19 mouse cellular contexts compared by ENCODE assay signal in genomic region chr5:64280191-64280590, GRCm38 (mm10).
A peak's percentile ranks its signal among the peaks of the same experiment; 100 is the strongest.
DNase-seq lines count a peak whose midpoint lies in the region; ATAC-seq and TF ChIP-seq lines count a peak whose summit lies in the region.
"Had no signal": no experiment of that assay in that cellular context is flagged by ENCODE, and none has a peak within 500 bp of the region (broad histone marks: within the 10 kb centered on the region; RNA-seq: fewer than 3 reads in every experiment).

No protein-coding gene starts in this region.

- no peak overlapping the region for H3K27ac ChIP-seq in hindbrain, postnatal 0 days
- no peak overlapping the region for H3K27ac ChIP-seq in hindbrain, embryonic 16.5 days (ENCODE audit: low read depth, low read length)
- H3K27ac ChIP-seq in stomach, embryonic 16.5 days (ENCODE audit: low read length) = peak overlapping the region; percentile 60
- no peak overlapping the region for H3K27ac ChIP-seq in kidney, embryonic 14.5 days (ENCODE audit: low read depth, low read length)
- H3K27ac ChIP-seq: hindbrain, embryonic 14.5 days; left cerebral cortex, adult 2 months; limb, embryonic 15.5 days; midbrain, embryonic 10.5 days had no signal

- H3K9me3 ChIP-seq in hindbrain, postnatal 0 days (ENCODE audit: low read length) = no peaks in the 10 kb centered on the region
- no peaks in the 10 kb centered on the region for H3K9me3 ChIP-seq in hindbrain, embryonic 16.5 days (ENCODE audit: control insufficient read depth, low read length)
- no peaks in the 10 kb centered on the region for H3K9me3 ChIP-seq in stomach, embryonic 16.5 days (replicated peaks; ENCODE audit: control insufficient read depth, low read length)
- no peaks in the 10 kb centered on the region for H3K9me3 ChIP-seq in kidney, embryonic 14.5 days (ENCODE audit: control insufficient read depth, low read length)
- H3K9me3 ChIP-seq: G1E; limb, embryonic 15.5 days; midbrain, embryonic 10.5 days had no signal

- no peak overlapping the region for H3K4me3 ChIP-seq in hindbrain, postnatal 0 days (ENCODE audit: low read length)
- no peak overlapping the region for H3K4me3 ChIP-seq in hindbrain, embryonic 16.5 days (ENCODE audit: low read length)
- no peak overlapping the region for H3K4me3 ChIP-seq in stomach, embryonic 16.5 days (replicated peaks; ENCODE audit: low read length)
- no peak overlapping the region for H3K4me3 ChIP-seq in kidney, embryonic 14.5 days (ENCODE audit: low read length)
- H3K4me3 ChIP-seq: left cerebral cortex, adult 2 months; limb, embryonic 15.5 days; midbrain, embryonic 10.5 days had no signal

- no peaks in the 10 kb centered on the region for H3K4me1 ChIP-seq in hindbrain, postnatal 0 days (ENCODE audit: insufficient read depth, low read length)
- no peaks in the 10 kb centered on the region for H3K4me1 ChIP-seq in hindbrain, embryonic 16.5 days (ENCODE audit: control insufficient read depth, insufficient read depth, low read depth, low read length)
- peaks cover 8% of the 10 kb centered on the region; the same call in 1 of the 2 replicates for H3K4me1 ChIP-seq in stomach, embryonic 16.5 days (ENCODE audit: control insufficient read depth, insufficient read depth, low read length)
- H3K4me1 ChIP-seq in kidney, embryonic 14.5 days (ENCODE audit: control insufficient read depth, insufficient read depth, low read length) = peaks cover 9% of the 10 kb centered on the region; the same call in 1 of the 2 replicates
- H3K4me1 ChIP-seq: limb, embryonic 15.5 days had no signal

- 62% methylated on average over 8 of the region's 8 CpGs for WGBS in hindbrain, postnatal 0 days
- 81% methylated on average over 8 of the region's 8 CpGs for WGBS in hindbrain, embryonic 16.5 days
- 79% methylated on average over 8 of the region's 8 CpGs for WGBS in stomach, embryonic 16.5 days
- WGBS in kidney, embryonic 14.5 days = 91% methylated on average over 8 of the region's 8 CpGs

- H3K27me3 ChIP-seq in hindbrain, postnatal 0 days (ENCODE audit: insufficient read depth, low read length) = no peaks in the 10 kb centered on the region
- no peaks in the 10 kb centered on the region for H3K27me3 ChIP-seq in hindbrain, embryonic 16.5 days (replicated peaks; ENCODE audit: control insufficient read depth, insufficient read depth, low read length)
- no peaks in the 10 kb centered on the region for H3K27me3 ChIP-seq in stomach, embryonic 16.5 days (ENCODE audit: control insufficient read depth, insufficient read depth, low read length)
- no peaks in the 10 kb centered on the region for H3K27me3 ChIP-seq in kidney, embryonic 14.5 days (ENCODE audit: control insufficient read depth, insufficient read depth, low read length)
- H3K27me3 ChIP-seq: limb, embryonic 15.5 days had no signal

- H3K4me2 ChIP-seq in hindbrain, postnatal 0 days (ENCODE audit: low read depth, low read length) = no peak overlapping the region
- H3K4me2 ChIP-seq in hindbrain, embryonic 16.5 days (ENCODE audit: low read length) = no peak overlapping the region
- H3K4me2 ChIP-seq in stomach, embryonic 16.5 days (ENCODE audit: low read depth, low read length) = no peak overlapping the region
- no peak overlapping the region for H3K4me2 ChIP-seq in kidney, embryonic 14.5 days (replicated peaks; ENCODE audit: low read depth, low read length)
- H3K4me2 ChIP-seq: hindbrain, embryonic 14.5 days; limb, embryonic 15.5 days had no signal

- TF ChIP-seq CTCF in hindbrain, postnatal 0 days (IDR thresholded peaks at IDR 0.05; ENCODE audit: low read depth) = no peak

- ATAC-seq in hindbrain, postnatal 0 days = no peak
- ATAC-seq in hindbrain, embryonic 16.5 days = no peak
- ATAC-seq in stomach, embryonic 16.5 days (ENCODE audit: insufficient read depth, low FRiP score) = no peak
- ATAC-seq in kidney, embryonic 14.5 days (ENCODE audit: low FRiP score, low TSS enrichment) = no peak
- ATAC-seq: forebrain, embryonic 16.5 days had no signal

- no peaks in the 10 kb centered on the region for H3K36me3 ChIP-seq in hindbrain, postnatal 0 days (ENCODE audit: insufficient read depth, low read length)
- 0 out of 2 replicates have a peak, but pooled peaks cover 4% of the 10 kb centered on the region for H3K36me3 ChIP-seq in hindbrain, embryonic 16.5 days (ENCODE audit: control insufficient read depth, insufficient read depth, low read length)
- no peaks in the 10 kb centered on the region for H3K36me3 ChIP-seq in stomach, embryonic 16.5 days (ENCODE audit: control insufficient read depth, insufficient read depth, low read length)
- H3K36me3 ChIP-seq in kidney, embryonic 14.5 days (ENCODE audit: control insufficient read depth, insufficient read depth, low read length) = peaks cover 54% of the 10 kb centered on the region

- no peak overlapping the region for H3K9ac ChIP-seq in hindbrain, postnatal 0 days (replicated peaks; ENCODE audit: low read length)
- no peak overlapping the region for H3K9ac ChIP-seq in hindbrain, embryonic 16.5 days (ENCODE audit: low read depth, low read length)
- no peak overlapping the region for H3K9ac ChIP-seq in stomach, embryonic 16.5 days (ENCODE audit: low read length)
- no peak overlapping the region for H3K9ac ChIP-seq in kidney, embryonic 14.5 days (ENCODE audit: low read depth, low read length)
- H3K9ac ChIP-seq: hindbrain, embryonic 14.5 days; limb, embryonic 15.5 days; liver, postnatal 0 days had no signal

- peak; percentile 40 to 42 for DNase-seq in cerebellum, postnatal 14 days
- DNase-seq in cerebellum, adult 11-12 months = no peak
- DNase-seq in hindbrain, postnatal 0 days (ENCODE audit: low spot score) = peak; percentile 35
- DNase-seq in right cerebral cortex, adult 2 months (ENCODE audit: low spot score in 2 of 2) = peak; percentile 41 to 49
- DNase-seq in right cerebral cortex, postnatal 10 days (ENCODE audit: low spot score in 2 of 2) = no peak
- DNase-seq: adrenal gland, postnatal 36 days; gastrocnemius, postnatal 25 days; kidney, adult 8-10 months; liver, postnatal 0 days; lung, postnatal 36 days had no signal

Comparison
In these comparisons a context has a peak if more than half of its experiments do, and no peak if none do; other contexts are left out.
1. DNase-seq: peak in cerebellum, postnatal 14 days (2 of 2), hindbrain, postnatal 0 days (single experiment) and right cerebral cortex, adult 2 months (2 of 2); none in cerebellum, adult 11-12 months (single experiment) and right cerebral cortex, postnatal 10 days (0 of 2).